Mouse (Mus musculus): ENCODE results near the gene Ldlrad1. TPM values are rescaled to one million over a fixed set of nuclear protein-coding genes. Genes with fewer than 3 reads are reported as not detected.
A peak's percentile ranks its signal among the peaks of the same experiment; 100 is the strongest.

The Ldlrad1 gene
- not detected in 2 replicates for polyA plus RNA-seq (2014; fragmentation: Nextera tagmentation; extraction: Ambion mirVana)

DNA sequence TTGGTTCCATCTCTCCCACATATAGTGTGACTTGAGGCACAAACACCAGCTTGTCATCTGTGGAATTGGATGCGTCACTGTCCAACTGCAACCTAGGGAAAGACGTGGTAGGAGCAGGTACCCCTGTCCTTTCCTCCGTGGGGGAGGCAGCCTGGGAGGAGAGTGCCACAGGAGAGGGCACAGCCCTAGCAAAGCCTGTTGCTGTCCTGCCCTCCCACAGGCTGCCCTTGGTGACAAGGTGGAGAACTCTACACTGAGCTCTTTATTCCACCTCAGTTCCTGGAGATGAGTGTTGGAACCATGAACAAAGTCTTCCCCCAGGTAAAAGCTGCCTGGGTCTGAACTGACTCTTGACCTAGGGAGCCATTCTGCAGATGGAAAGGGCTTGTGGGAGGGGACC, at the start of gene Ldlrad1:
TSS of gene Ldlrad1 (plus strand) at position 301 of the 400 bp plus-strand sequence.
- no peak for ATAC-seq (ENCODE audit: insufficient number of reproducible peaks, insufficient read depth, low FRiP score, low read depth)

GRCm38 (mm10) chr4:107160181-107160580, 48.8 kb upstream of the Ldlrad1 start:
- Histone ChIP-seq H3K9me3 (ENCODE audit: control insufficient read depth, low read length) (no peaks in the 10 kb centered on the region), H3K4me3 (ENCODE audit: control insufficient read depth in 1 of 2, insufficient read depth in 1 of 2, low read depth in 1 of 2, low read length in 2 of 2) (no peak overlapping the region), H3K4me1 (ENCODE audit: control insufficient read depth in 2 of 2, insufficient read depth in 2 of 2, low read length in 2 of 2) (peaks cover 2 to 10% of the 10 kb centered on the region in 2 experiments; a peak in 2 of 4 replicates), H3K4me2 (ENCODE audit: low read length) (no peak overlapping the region), H3K36me3 (ENCODE audit: control insufficient read depth, insufficient read depth, low read length) (peaks cover 41% of the 10 kb centered on the region), H3K9ac (ENCODE audit: low read length) (no peak overlapping the region), H3K27ac (replicated peaks in 1 of 2; ENCODE audit: control insufficient read depth in 1 of 2, insufficient read depth in 1 of 2, low read depth in 2 of 2, low read length in 2 of 2) (no peak overlapping the region), H3K27me3 (ENCODE audit: control insufficient read depth, insufficient read depth, low read length) (no peaks in the 10 kb centered on the region)
- 81% methylated on average over 8 of the region's 8 CpGs for WGBS
- ATAC-seq (ENCODE audit: insufficient number of reproducible peaks, insufficient read depth, low FRiP score, low read depth) = no peak

More for the DNA sequence above, at the start of gene Ldlrad1:
- H3K36me3 ChIP-seq (ENCODE audit: control insufficient read depth, insufficient read depth, low read length) = peaks cover 31% of the 10 kb centered on the region
- H3K4me1 ChIP-seq (ENCODE audit: control insufficient read depth in 2 of 2, insufficient read depth in 2 of 2, low read length in 2 of 2) = peaks cover 0 to 4% of the 10 kb centered on the region in 2 experiments; a peak in 2 of 4 replicates
- no peak within 1 kb of the TSS for H3K9ac ChIP-seq (ENCODE audit: low read length)
- no peaks in the 10 kb centered on the region for H3K9me3 ChIP-seq (ENCODE audit: control insufficient read depth, low read length)
- H3K4me3 ChIP-seq (ENCODE audit: control insufficient read depth in 1 of 2, insufficient read depth in 1 of 2, low read depth in 1 of 2, low read length in 2 of 2) = no peak within 1 kb of the TSS
- H3K27me3 ChIP-seq (ENCODE audit: control insufficient read depth, insufficient read depth, low read length) = peaks cover 27% of the 10 kb centered on the region
- 84% methylated on average over 3 of the region's 3 CpGs for WGBS
- H3K27ac ChIP-seq (replicated peaks in 1 of 2; ENCODE audit: control insufficient read depth in 1 of 2, insufficient read depth in 1 of 2, low read depth in 2 of 2, low read length in 2 of 2) = no peak within 1 kb of the TSS
- no peak within 1 kb of the TSS for H3K4me2 ChIP-seq (ENCODE audit: low read length)

GRCm38 (mm10) chr4:107163341-107163740, 45.6 kb upstream of the Ldlrad1 start:
- WGBS = 80% methylated on average over 10 of the region's 10 CpGs
- H3K27ac ChIP-seq (replicated peaks in 1 of 2; ENCODE audit: control insufficient read depth in 1 of 2, insufficient read depth in 1 of 2, low read depth in 2 of 2, low read length in 2 of 2) = no peak overlapping the region
- no peak overlapping the region for H3K9ac ChIP-seq (ENCODE audit: low read length)
- H3K4me2 ChIP-seq (ENCODE audit: low read length) = no peak overlapping the region
- ATAC-seq (ENCODE audit: insufficient number of reproducible peaks, insufficient read depth, low FRiP score, low read depth) = no peak
- 0 out of 4 replicates have a peak, but pooled peaks cover 0 to 2% of the 10 kb centered on the region in 2 experiments for H3K4me1 ChIP-seq (ENCODE audit: control insufficient read depth in 2 of 2, insufficient read depth in 2 of 2, low read length in 2 of 2)
- H3K4me3 ChIP-seq (ENCODE audit: control insufficient read depth in 1 of 2, insufficient read depth in 1 of 2, low read depth in 1 of 2, low read length in 2 of 2) = no peak overlapping the region
- H3K36me3 ChIP-seq (ENCODE audit: control insufficient read depth, insufficient read depth, low read length) = peaks cover 44% of the 10 kb centered on the region
- no peaks in the 10 kb centered on the region for H3K9me3 ChIP-seq (ENCODE audit: control insufficient read depth, low read length)
- no peaks in the 10 kb centered on the region for H3K27me3 ChIP-seq (ENCODE audit: control insufficient read depth, insufficient read depth, low read length)

DNA sequence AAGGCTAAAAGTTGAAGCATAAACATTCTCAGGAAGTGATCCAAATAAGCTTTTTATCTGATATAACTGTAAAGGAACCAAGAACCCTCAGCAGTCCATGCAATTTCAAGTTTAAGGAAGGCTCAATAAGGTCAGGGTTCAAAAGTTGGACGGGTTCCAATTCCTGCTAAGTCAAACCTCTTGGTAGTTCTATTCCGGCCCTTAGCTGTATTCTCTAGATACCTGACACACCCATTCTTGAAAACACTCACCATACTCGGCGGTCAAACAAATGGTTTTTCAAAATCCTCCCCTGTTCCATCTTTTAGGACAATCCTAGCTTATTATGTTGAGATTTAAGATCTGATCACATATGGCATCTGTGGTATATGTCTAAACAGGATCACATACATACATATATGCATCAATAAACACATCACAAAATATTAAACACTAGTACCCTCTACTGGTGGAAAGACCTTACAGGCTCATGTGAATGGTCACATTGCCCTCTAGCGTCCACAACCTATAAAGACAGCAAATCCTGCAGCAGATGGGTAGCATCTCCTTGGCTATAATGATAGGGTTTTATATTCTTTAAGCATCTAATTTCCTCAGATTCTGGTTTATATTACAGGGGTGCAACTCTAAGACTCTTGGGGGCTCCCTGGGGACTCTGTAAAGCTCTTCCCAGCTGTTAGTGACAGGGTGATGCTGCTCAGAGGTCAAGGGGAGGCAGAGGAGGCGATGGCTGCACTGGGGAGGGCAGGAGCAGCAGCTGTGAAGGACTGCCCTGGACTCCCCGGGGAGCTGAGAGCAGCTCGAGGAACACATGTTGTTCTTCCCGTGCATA, 45.0 kb upstream of the Ldlrad1 start:
- Histone ChIP-seq H3K27me3 (ENCODE audit: control insufficient read depth, insufficient read depth, low read length) (no peaks in the 10 kb centered on the region), H3K9me3 (ENCODE audit: control insufficient read depth, low read length) (no peaks in the 10 kb centered on the region), H3K4me2 (ENCODE audit: low read length) (no peak overlapping the region), H3K4me1 (ENCODE audit: control insufficient read depth in 2 of 2, insufficient read depth in 2 of 2, low read length in 2 of 2) (0 out of 4 replicates have a peak, but pooled peaks cover 0 to 2% of the 10 kb centered on the region in 2 experiments), H3K9ac (ENCODE audit: low read length) (no peak overlapping the region), H3K4me3 (ENCODE audit: control insufficient read depth in 1 of 2, insufficient read depth in 1 of 2, low read depth in 1 of 2, low read length in 2 of 2) (no peak overlapping the region), H3K36me3 (ENCODE audit: control insufficient read depth, insufficient read depth, low read length) (peaks cover 39% of the 10 kb centered on the region), H3K27ac (replicated peaks in 1 of 2; ENCODE audit: control insufficient read depth in 1 of 2, insufficient read depth in 1 of 2, low read depth in 2 of 2, low read length in 2 of 2) (no peak overlapping the region)
- ATAC-seq (ENCODE audit: insufficient number of reproducible peaks, insufficient read depth, low FRiP score, low read depth) = no peak
- 43% methylated on average over 9 of the region's 9 CpGs for WGBS

DNA sequence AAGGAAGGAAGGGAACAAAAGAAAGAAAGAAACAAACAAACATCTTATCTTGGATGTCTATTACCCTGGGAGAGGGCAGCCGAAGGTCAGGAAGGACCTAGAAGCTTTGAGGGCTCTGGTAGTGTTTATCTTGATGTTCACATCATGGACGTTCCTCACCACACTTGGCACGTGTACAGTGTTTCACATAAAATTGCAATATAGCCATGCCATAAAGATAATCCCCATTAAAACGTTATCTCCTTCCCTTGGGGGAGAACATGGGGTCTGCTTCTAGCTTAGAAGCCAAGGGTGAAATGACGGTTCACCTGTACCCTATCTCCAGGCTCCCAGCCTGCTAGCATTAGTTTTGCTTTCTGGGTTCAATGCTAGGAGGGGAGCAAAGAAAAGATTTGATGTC, 42.3 kb upstream of the Ldlrad1 start:
- Histone ChIP-seq H3K9me3 (ENCODE audit: control insufficient read depth, low read length) (no peaks in the 10 kb centered on the region), H3K4me3 (ENCODE audit: control insufficient read depth in 1 of 2, insufficient read depth in 1 of 2, low read depth in 1 of 2, low read length in 2 of 2) (no peak overlapping the region), H3K4me2 (ENCODE audit: low read length) (no peak overlapping the region), H3K27ac (replicated peaks in 1 of 2; ENCODE audit: control insufficient read depth in 1 of 2, insufficient read depth in 1 of 2, low read depth in 2 of 2, low read length in 2 of 2) (no peak overlapping the region), H3K9ac (ENCODE audit: low read length) (no peak overlapping the region), H3K4me1 (ENCODE audit: control insufficient read depth in 2 of 2, insufficient read depth in 2 of 2, low read length in 2 of 2) (0 out of 4 replicates have a peak, but pooled peaks cover 0 to 2% of the 10 kb centered on the region in 2 experiments), H3K27me3 (ENCODE audit: control insufficient read depth, insufficient read depth, low read length) (no peaks in the 10 kb centered on the region), H3K36me3 (ENCODE audit: control insufficient read depth, insufficient read depth, low read length) (peaks cover 34% of the 10 kb centered on the region)
- ATAC-seq (ENCODE audit: insufficient number of reproducible peaks, insufficient read depth, low FRiP score, low read depth) = no peak
- WGBS = 60% methylated on average over 5 of the region's 5 CpGs

GRCm38 (mm10) chr4:107167798-107168197, 41.2 kb upstream of the Ldlrad1 start:
- Histone ChIP-seq H3K27me3 (ENCODE audit: control insufficient read depth, insufficient read depth, low read length) (no peaks in the 10 kb centered on the region), H3K27ac (replicated peaks in 1 of 2; ENCODE audit: control insufficient read depth in 1 of 2, insufficient read depth in 1 of 2, low read depth in 2 of 2, low read length in 2 of 2) (no peak overlapping the region), H3K36me3 (ENCODE audit: control insufficient read depth, insufficient read depth, low read length) (peaks cover 45% of the 10 kb centered on the region), H3K9ac (ENCODE audit: low read length) (no peak overlapping the region), H3K4me2 (ENCODE audit: low read length) (no peak overlapping the region), H3K4me3 (ENCODE audit: control insufficient read depth in 1 of 2, insufficient read depth in 1 of 2, low read depth in 1 of 2, low read length in 2 of 2) (no peak overlapping the region), H3K4me1 (ENCODE audit: control insufficient read depth in 2 of 2, insufficient read depth in 2 of 2, low read length in 2 of 2) (0 out of 4 replicates have a peak, but pooled peaks cover 0 to 2% of the 10 kb centered on the region in 2 experiments), H3K9me3 (ENCODE audit: control insufficient read depth, low read length) (no peaks in the 10 kb centered on the region)
- no peak for ATAC-seq (ENCODE audit: insufficient number of reproducible peaks, insufficient read depth, low FRiP score, low read depth)
- WGBS = 80% methylated on average over 5 of the region's 5 CpGs

- H3K4me1 ChIP-seq (ENCODE audit: control insufficient read depth in 2 of 2, insufficient read depth in 2 of 2, low read length in 2 of 2) = peaks cover 0 to 21% of the 10 kb centered on the region in 2 experiments; a peak in 2 of 4 replicates
- peaks cover 37% of the 10 kb centered on the region for H3K36me3 ChIP-seq (ENCODE audit: control insufficient read depth, insufficient read depth, low read length)
- H3K27me3 ChIP-seq (ENCODE audit: control insufficient read depth, insufficient read depth, low read length) = no peaks in the 10 kb centered on the region
- H3K9ac ChIP-seq (ENCODE audit: low read length) = peak overlapping the region; percentile 94
- H3K27ac ChIP-seq (replicated peaks in 1 of 2; ENCODE audit: control insufficient read depth in 1 of 2, insufficient read depth in 1 of 2, low read depth in 2 of 2, low read length in 2 of 2) = peak overlapping the region; percentile 96 to 97
- no peak for ATAC-seq (ENCODE audit: insufficient number of reproducible peaks, insufficient read depth, low FRiP score, low read depth)
- WGBS = 47% methylated on average over 11 of the region's 11 CpGs
- peak overlapping the region; percentile 87 to 98 for H3K4me3 ChIP-seq (ENCODE audit: control insufficient read depth in 1 of 2, insufficient read depth in 1 of 2, low read depth in 1 of 2, low read length in 2 of 2)
- H3K9me3 ChIP-seq (ENCODE audit: control insufficient read depth, low read length) = no peaks in the 10 kb centered on the region
- peak overlapping the region; percentile 71 for H3K4me2 ChIP-seq (ENCODE audit: low read length)
Measured at GRCm38 (mm10) chr4:107177506-107177905, 31.5 kb upstream of the Ldlrad1 start.

All from heart, embryonic 14.5 days (tissue).